Mouse (Mus musculus) embryo, embryonic 11.5 days (tissue): ENCODE data around the gene Chst8.

Experiments used
- DNase-seq: peaks from one replicate; pipeline ENCODE4 v3.0.0-alpha.2; 2012; ENCODE audit warnings: low read depth, low spot score

The Chst8 gene

DNA sequence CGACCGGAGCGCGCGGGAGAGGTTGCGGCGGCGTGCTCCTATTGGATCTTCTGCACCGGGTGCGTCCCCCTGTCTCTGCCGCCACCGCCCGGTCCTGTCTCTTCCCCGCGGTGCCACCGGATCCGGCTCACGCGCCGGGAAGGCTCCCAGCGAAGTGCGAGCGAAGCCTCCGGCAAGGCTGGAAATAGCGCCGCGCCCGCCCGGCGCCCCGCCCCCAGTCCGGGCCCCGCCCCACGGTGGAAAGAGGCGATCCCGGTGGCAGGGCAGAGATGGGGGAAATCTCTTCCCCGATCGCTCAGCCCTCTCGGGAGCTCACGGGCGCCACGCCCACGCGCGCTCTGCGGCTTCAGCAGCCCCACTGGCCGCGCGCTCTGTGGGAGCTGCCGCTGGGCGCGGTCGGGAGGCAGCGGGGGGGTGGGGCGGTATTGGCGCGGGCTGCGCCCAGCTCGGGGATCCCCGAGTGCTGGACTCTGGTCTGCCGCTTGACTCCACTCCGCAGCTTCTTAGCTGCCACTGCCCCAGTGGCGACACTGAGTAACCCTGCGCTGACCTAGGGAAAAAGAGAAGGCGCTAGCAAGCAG, at the start of gene Chst8:
Gene Chst8, minus strand, starts transcription at position 181 of the 581 bp plus-strand sequence.
- peak; percentile 53 for DNase-seq

DNA sequence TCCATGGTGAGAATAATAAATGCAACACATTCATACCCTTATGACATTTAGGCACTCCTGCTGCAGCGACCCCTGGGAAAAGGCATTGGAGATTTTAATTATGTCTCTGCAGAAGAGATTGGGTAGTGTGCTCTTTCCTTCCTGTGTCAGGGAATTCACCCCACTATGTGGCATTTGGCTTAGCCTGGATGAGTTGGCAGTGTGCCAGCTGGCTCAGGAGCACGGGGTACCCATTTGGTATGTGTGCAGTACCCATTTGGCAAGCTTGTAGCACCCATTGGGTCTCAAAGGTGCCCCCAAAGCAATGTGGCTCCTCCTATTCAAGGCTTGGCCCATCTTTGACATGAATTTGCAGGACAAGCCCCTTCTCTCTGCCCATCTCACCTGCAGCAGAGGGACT, 45.8 kb upstream of the Chst8 start:
- DNase-seq, result no peak

DNA sequence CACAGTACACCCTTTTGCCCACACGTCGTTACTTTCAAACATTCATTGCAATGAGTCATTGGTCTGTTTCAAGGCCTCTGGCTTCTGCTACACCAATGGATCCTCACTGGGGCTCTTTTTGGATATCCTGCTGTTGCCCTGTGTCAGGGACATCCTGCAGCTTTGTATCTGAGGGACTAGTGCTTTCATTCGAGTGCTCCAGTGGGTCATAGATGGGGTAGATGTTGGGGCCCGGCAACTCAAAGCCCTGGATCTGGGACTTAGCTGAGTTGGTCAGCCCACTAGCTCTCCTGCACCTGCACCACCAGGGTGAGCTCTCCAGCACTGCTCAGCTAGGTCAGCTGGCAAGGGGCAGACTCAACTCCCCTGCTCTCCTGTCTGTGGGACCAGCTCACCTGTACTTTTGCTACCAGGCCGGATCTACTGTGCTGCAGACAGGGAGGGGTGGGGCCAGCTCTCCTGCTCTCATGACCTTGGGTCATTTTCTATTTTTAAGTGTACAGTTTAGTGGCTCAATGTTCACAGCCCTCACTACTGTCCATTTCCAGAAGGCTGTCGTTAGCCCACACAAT, 42.4 kb upstream of the Chst8 start:
- DNase-seq, result no peak

DNA sequence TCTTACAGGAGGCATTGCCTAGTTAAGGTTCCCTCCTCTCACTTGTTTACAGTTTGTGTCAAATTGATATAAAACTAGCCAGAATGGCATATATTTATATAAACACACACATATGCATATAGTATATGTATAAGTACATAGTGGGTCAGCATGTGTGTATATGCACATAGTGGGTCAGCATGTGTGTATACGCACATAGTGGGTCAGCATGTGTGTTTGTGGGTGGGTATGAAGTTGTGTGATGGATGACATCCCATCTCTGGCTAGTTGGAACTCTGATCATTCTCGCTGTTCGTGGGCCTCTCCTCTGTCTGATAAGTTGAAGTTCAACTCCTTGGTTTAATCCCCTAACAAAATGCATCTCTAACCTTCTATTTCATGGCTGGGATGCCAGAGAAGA, 40.9 kb upstream of the Chst8 start:
- DNase-seq, result no peak

DNA sequence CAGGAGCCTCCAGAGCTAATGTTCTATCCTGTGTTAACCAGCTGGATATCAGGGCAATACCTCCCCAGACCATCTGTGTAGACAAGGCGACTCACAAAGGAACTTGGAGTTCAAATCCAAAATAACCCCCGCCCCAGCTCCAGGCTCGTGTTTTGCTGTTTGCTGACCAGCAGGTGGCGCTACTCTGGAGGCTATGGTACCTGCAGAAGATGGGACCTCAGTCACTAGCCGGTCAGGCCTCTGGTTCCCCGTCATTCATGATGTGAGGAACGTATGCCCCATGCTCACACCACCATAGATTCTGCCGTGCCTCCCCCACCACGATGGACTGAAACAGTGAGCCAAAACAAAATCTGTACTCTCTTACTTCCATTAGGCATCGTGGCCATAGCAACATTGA, 37.1 kb upstream of the Chst8 start:
- no peak for DNase-seq

DNA sequence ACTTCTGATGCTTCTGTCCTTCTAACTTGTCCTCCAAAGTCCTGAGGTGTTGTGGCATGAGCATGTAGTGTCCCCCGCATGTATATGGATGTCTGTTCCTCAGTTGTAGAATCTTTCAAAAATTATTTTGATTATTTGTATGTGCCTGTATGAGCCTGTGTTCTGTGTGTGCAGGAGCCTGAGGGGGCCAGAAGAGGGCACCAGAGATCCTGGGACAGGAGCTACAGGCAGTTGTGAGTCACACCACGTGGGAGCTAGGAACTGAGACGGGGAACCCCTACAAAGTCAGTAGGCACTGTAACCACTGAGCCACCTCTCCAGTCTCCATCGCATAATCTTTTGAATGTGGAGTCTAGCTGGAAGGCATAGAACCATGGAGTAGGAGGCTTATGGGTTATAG, 36.3 kb upstream of the Chst8 start:
- DNase-seq, result no peak

DNA sequence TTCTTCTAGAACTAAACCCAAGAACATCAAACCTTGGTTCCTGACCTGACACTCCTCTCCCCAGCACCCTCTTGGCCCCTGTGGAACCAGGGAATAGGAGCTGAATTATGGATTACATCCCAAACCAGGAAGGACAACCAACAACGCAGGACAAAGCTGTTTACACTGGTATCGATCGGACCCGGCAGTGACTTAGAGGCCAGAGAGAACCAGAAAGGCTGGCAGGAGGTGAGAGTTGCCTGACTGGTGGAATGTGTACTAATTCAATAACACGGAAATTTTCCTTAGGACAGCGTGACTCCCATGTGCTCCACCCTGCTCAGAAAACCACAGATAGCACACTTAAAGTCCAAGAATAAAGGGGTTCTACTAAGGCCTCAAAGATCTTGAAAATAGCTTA, 35.4 kb upstream of the Chst8 start:
- DNase-seq, result no peak

DNA sequence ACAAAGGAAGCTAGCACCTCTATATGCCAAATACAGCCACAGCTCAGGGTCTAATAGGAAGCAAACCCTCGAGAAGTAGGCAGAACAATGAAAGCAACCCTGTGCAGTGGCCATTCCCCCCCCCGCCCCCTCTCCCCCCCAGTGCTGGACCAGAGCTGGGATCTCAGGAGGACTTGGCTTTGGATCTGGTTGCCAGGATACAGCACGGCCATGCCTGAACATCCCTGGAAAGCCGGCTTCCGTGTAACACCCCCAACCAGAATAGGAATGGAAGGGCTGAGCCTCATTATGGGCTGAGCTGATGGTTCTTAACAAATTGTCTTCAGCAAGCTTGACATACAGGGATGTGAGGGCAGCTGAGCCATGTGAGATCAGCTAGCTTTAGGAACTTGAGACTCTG, 34.9 kb upstream of the Chst8 start:
- no peak for DNase-seq

DNA sequence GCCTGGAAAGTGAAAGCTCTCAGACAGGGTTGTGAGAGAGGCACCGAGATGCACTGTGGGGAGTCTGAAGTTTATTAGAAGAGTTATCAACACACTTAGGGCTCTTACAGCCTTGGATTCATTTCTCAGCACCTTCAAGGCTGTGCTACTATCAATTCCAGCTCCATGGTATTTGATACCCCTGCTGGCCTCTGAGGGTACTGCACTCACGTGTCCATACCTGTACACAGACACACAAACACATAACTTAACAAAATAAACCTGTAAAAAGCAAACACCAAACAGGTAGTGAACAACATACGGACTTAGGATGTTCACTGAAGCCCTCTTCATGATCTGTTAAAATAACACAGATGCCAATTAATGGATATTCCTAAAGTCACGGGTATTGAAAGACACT, 26.2 kb upstream of the Chst8 start:
- no peak for DNase-seq

DNA sequence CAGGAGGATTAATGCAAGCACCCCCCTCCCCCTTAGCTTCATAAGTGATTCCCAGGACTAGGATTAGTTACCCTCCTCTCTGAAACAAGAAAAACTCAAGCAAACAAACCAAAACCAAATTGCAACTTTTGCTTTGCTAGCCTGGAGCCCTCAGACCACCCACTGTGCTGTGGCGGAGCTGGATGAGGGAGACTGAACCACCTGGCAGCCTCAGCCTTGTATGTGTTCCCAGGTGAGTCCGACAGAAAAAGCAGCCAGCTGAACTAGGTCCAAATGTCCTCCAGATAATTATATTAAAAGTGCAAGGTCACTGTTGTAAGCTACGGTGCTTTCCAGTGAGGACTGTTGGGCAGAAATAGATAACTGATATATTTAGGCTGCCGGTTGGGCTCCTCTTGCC, 25.7 kb upstream of the Chst8 start:
- no peak for DNase-seq

DNA sequence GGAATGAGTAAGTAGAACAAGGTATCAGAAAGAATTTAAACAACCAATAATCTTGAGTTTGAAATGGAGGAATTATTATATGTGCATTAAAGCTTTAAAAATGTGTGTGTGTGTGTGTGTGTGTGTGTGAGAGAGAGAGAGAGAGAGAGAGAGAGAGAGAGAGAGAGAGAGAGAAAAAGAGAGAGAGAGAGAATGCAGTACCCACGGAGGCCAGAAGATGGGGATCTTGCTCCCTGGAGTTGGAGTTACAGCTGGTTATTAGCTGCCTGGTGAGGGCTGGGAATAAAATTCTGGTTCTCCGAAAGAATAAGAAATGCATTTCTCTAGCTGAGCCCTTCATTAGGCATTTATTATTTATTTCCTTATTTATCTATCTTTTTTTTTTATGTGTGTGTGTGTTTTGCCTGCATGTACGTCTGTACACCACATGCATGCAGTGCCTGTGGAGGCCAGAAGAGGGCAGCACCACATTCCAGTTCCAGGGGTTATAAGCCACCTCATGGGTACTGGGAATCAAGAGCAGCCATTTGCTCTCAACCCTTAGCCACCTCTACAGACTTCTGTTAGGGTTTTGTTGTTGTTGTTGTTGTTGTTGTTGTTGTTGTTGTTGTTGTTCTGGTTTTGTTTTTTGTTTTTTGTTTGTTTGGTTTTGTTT, 13.9 kb upstream of the Chst8 start:
- DNase-seq, result no peak

DNA sequence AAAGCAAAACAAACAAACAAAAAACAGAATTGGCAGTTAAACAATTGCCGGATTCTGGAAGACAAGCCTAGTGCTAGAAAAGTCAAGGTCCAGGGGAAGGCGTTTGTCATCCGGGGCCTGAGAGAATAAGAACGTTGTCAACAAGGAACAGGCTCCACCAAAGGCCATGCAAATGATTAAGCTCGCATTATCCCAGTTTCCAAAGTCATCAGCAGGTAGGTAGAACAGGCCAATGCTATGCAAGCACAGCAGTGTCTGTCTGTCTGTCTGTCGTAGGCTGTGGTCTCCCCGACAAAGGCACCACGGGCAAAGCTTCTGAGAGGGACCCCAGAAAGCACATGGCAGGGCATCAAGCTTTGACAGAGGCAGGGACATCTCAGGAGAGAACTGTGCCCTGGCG, 9.1 kb upstream of the Chst8 start:
- no peak for DNase-seq

DNA sequence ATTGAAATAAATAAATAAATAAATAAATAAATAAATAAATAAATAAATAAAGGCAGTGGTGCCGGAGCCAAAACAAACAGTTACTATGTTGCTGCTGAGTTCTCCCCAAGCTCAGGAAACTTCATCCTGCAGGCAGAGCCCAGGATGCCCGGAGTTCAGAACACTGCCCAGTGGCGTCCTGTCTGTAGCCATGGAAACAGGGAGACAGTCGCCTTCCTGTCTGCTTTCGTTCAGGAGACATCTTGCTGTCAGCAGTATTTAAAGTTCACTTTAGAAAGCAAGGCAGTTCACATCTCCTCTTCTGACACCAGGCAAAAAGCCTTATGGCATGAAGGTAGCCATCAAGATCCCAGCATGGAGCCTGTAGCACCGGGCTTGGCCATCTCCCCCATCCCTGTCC, 8.0 kb upstream of the Chst8 start:
- no peak for DNase-seq

DNA sequence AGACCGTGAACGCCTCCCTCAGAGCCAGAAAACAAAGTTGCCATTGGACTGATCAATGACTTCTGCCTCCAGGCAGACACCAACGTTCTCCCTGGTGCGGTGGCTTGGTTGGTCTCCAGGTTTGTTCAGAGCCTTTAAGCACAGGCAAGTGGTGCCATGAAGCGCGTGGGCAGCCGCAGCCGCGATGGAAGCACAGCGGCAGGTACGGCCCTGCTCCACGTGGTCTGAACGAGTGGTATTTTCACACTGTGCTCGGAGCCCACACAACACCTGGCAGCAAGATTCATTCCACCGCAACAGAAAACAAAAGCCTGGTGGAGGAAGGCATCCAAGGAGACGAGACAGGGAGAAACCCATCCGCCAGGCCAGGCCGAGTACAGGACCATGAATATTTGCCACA, 7.3 kb upstream of the Chst8 start:
- DNase-seq, result no peak

DNA sequence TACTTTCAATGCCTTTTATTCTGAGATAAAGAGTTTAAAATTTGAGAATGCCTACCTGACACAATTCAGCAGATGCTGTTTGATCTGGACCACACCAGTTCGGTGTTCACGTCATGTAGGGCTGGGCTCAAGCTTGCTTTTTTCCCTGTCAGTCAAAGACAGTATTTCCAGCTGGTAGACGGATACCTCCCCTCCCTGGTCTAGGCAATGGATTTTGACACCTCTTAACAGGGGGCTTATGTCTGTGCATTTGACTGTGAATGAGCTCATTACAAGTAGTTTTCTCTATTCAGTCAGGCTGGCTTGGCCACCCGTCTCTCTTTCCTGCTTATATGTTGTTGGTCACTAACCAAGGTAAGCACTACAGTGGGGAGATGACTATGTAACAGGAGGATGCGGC, 6.1 kb upstream of the Chst8 start:
- no peak for DNase-seq

DNA sequence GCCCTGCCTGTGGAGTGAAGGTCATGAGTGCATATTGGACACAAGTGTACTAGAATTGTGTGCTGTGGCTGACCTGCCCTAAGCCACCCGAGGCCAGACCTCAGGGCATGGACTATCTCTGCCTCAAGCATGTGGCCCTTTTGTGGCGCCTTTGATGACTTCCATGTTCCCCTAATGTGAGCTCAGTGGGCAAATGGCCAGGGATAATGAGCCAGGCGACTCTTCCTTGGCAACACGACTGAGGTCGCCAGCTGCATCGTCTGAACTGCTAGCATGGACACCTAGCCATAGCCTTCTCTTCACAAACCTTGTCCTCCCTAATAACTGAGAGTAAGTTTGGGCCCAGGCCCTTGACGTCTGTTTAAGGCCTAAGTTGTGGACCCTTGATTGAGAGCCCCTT, 4.5 kb upstream of the Chst8 start:
- no peak for DNase-seq

DNA sequence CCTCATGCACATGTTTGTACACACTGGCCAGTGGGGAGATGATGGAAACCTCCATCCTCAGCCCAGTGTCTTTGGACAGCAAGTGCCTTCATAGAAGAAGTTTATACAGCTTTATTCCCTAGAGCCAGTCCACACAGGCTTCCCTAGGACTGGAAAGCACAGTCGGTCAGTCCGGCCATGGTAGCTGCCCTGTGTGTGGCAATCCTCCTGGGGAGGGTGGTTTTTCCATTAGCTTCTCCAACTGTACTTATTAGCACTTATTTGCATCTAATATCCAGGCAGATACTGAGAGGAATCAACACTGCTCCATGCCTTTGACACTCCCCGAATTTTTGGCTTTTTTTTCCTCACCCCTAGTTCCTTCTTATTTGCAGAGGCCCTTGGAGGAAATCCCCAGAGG, 2.3 kb upstream of the Chst8 start:
- DNase-seq, result no peak

DNA sequence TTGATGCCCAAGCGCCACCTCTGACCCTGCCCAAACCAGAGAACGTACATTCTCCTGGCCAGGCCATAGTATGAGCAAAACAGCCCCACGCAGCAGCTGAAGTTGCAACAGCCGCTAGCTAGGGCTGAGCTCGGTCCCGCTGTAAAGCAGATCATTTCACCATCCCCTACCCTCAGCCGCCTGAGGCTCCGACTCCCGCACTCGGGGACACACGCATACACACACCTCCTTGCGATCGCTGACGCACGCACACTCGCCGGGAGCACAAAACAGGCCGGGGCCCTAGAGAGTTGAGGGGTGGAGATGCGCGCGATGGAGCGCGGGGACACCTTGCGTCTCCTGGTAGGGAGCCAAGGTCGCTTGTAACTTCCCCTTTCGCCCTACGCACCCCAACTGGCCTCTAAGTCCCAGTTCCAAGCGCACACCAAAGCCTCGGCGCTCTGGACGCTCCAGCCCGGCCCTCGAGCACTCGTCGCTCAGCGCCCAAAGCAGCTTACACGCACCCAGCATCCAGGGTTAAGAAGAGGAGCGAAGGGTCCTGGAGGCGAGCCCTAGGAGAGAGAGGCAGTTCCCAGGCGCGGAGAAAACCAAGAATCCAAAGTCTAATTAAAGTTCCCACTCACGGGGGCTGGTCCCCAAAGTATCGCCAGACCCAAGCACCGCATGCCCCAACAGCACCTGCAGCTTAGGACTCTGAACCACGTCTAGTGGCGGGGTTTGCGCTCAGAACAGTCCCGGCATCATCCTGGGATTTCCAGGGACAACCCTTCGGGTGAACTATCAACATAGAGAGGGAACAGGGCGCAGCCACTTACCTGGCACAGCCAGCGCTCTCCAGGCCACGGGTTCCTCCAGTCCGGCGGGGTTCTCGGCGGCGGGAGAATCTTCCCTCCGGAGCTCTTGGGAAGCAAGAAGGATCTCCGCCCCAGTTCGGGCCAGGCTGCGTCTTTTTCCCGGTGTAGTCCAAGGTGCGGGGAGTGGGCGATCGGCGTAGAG, 682 bp downstream of the Chst8 start:
- no peak for DNase-seq

DNA sequence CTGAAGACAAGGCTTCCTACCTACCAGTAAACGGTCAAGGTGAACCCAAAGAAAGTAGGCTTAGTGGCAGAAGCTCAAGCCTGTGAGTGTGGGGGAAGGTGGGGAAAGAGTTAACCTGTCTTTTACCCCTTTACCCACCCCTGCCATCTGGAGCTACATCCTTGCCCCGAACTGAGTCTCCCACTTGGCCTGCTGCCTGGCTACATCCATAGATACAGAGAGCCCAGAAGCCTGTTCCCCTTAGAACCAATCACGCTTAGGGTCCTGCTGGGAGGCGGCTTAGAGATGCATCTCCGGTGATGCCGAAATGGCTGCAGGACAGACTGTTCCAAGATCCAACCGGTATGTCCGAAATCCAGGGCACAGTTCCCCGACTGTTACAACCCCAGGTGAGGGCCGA, 1.5 kb downstream of the Chst8 start:
- no peak for DNase-seq

DNA sequence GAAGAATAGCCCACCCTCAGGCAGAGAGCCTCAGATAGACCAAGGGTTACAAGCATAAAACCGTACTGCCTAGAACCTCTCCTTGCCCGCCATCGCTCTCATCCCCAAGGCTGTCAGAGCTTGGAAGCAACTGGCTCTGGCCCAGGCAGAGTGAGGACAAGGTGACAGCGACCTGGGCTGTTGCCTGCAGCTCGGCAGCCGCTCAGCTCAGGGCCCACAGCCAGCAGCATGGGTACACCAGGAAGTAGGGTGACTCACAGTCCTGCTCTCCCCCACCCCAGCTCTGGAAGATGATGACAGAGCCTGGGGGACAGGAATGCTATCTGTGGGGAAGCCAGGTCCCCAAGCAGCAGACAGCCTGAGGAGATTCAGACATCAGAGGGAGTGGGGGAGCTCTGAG, 6.2 kb downstream of the Chst8 start:
- DNase-seq, result no peak

DNA sequence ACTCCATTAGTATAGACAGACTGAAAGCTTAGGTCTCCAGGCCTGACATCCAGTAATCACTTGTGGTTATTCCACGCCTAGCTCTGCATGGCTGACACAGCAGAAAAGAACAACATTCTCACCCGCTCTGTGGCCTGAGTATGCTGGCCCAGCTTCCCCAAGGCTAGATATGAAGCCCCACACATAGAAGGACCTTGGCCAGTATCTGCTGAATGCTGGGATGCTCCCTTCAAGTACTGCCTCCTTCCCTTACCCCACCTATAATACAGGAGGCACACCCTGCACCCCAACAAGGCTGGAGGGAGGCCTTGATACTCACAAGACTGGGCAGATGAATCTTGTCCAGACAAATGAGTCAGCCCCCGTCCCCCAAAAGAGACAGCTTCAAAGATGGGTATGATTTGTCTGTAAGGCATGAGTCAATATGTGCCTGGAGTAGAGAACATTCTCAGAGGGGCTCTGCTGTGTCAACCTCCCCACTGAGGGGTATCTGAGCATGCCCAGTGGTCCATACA, 6.8 kb downstream of the Chst8 start:
- no peak for DNase-seq

DNA sequence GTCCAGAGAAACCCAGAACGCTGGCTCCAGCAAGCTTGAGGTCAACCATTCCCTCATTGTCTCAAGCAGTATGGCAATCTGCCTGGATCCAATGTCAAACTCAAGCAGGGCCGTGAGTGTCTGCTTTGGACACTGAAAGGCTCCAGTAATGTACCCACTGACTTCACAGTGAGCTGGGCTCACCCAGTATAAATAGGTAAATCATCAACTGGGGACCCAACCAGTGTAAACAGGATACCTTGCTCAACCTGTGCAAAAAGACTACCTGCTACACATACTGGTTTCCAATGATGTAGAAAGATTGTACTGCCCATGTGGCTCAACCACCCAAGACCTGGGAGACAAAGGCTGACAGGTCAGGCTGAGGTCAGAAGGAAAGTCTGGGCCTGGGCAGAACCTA, 7.5 kb downstream of the Chst8 start:
- no peak for DNase-seq
